Mouse (Mus musculus) neutrophil, adult 5-6 weeks (primary cell): ENCODE results near the gene Irs2. TPM values are rescaled to one million over a fixed set of nuclear protein-coding genes. Genes with fewer than 3 reads are reported as not detected.

Source experiments
- ATAC-seq: fragments of 151-379, 151-347 bp; 2 replicates; pipeline ENCODE4 v1.8.0; 2017; ENCODE audit warnings: mild to moderate bottlenecking, moderate TSS enrichment; ENCODE audit not compliant: insufficient number of reproducible peaks, poor library complexity, low FRiP score, severe bottlenecking; ENCODE audit errors: extremely low read depth
- total RNA-seq: library from RNA; stranded (forward); fragments of 200-1000 nt; gene quantifications from 2 replicates; pipeline ENCODE4 v1.2.3, GENCODE M21; 2017

Gene Irs2
- total RNA-seq = 41.3 and 42.1 TPM in 2 replicates

GRCm38 (mm10) chr8:11008379-11008775, at the start of gene Irs2:
TSS of gene Irs2 (minus strand) at chr8:11008458.
- no peak for ATAC-seq

- ATAC-seq = no peak
Measured at GRCm38 (mm10) chr8:11056665-11057064, 48.4 kb upstream of the Irs2 start.

- no peak for ATAC-seq
Measured at GRCm38 (mm10) chr8:11056175-11056563, 47.9 kb upstream of the Irs2 start.

- ATAC-seq = no peak
Measured at GRCm38 (mm10) chr8:11055557-11056174, 47.4 kb upstream of the Irs2 start.

- ATAC-seq = no peak
Measured at GRCm38 (mm10) chr8:11049835-11050234, 41.6 kb upstream of the Irs2 start.

GRCm38 (mm10) chr8:11047812-11048211, 39.6 kb upstream of the Irs2 start:
- no peak for ATAC-seq

GRCm38 (mm10) chr8:11044660-11045059, 36.4 kb upstream of the Irs2 start:
- ATAC-seq = no peak

GRCm38 (mm10) chr8:11043591-11043990, 35.3 kb upstream of the Irs2 start:
- no peak for ATAC-seq

- ATAC-seq = no peak
Measured at GRCm38 (mm10) chr8:11042872-11043587, 34.8 kb upstream of the Irs2 start.

GRCm38 (mm10) chr8:11040088-11040487, 31.8 kb upstream of the Irs2 start:
- ATAC-seq = no peak

GRCm38 (mm10) chr8:11038788-11039187, 30.5 kb upstream of the Irs2 start:
- no peak for ATAC-seq

- no peak for ATAC-seq
Measured at GRCm38 (mm10) chr8:11038367-11038766, 30.1 kb upstream of the Irs2 start.

- ATAC-seq = no peak
Measured at GRCm38 (mm10) chr8:11036790-11037189, 28.5 kb upstream of the Irs2 start.

- ATAC-seq = no peak
Measured at GRCm38 (mm10) chr8:11035628-11036416, 27.6 kb upstream of the Irs2 start.

- no peak for ATAC-seq
Measured at GRCm38 (mm10) chr8:11024871-11025270, 16.6 kb upstream of the Irs2 start.

- no peak for ATAC-seq
Measured at GRCm38 (mm10) chr8:11020949-11021572, 12.8 kb upstream of the Irs2 start.

- ATAC-seq = no peak
Measured at GRCm38 (mm10) chr8:11015622-11016021, 7.4 kb upstream of the Irs2 start.

GRCm38 (mm10) chr8:11013258-11013657, 5.0 kb upstream of the Irs2 start:
- peak; percentile 13; the same call in 1 of the 2 replicates for ATAC-seq

- no peak for ATAC-seq
Measured at GRCm38 (mm10) chr8:11011787-11012485, 3.7 kb upstream of the Irs2 start.
